Comparison of ENCODE assay signal across 8 mouse cellular contexts in the genomic region with DNA sequence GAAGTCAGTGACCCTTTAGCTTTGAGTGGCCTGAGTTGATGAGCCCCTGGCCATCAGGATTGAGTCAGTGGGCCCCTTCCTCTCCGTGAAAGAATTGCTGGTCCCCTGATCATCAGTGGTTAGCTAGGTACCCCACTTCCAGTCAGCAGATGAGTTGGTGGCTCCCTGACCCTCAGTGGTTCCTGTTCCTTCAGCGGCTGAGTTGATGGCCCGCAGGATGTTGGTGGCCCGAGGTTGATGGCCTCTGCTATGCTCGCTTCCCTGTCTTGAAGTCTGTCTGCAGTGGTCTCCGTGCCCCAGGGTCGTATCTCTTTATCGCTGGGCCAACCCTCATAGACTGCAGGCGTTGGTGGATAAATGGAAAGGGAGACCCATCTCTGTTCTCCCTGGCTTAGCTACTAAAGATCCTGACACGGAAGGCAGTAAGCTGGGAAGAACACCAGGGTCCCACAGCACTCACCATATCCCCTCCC. TPM values are rescaled to one million over a fixed set of nuclear protein-coding genes. Genes with fewer than 3 reads are reported as not detected.
DNase-seq lines count a peak whose midpoint lies in the region; ATAC-seq and TF ChIP-seq lines count a peak whose summit lies in the region.

No protein-coding gene starts in this region.

- no peaks in the 10 kb centered on the region for H3K36me3 ChIP-seq in lung, postnatal 0 days (ENCODE audit: insufficient read depth, low read length)
- H3K36me3 ChIP-seq in embryonic facial prominence, embryonic 15.5 days = no peaks in the 10 kb centered on the region
- no peaks in the 10 kb centered on the region for H3K36me3 ChIP-seq in hindbrain, postnatal 0 days (ENCODE audit: insufficient read depth, low read length)
- no peaks in the 10 kb centered on the region for H3K36me3 ChIP-seq in midbrain, embryonic 15.5 days (replicated peaks)

- no peaks in the 10 kb centered on the region for H3K27me3 ChIP-seq in lung, postnatal 0 days (replicated peaks; ENCODE audit: insufficient read depth, low read length)
- H3K27me3 ChIP-seq in embryonic facial prominence, embryonic 15.5 days = no peaks in the 10 kb centered on the region
- H3K27me3 ChIP-seq in hindbrain, postnatal 0 days (ENCODE audit: insufficient read depth, low read length) = no peaks in the 10 kb centered on the region
- H3K27me3 ChIP-seq in midbrain, embryonic 15.5 days (replicated peaks) = no peaks in the 10 kb centered on the region

- no peak for DNase-seq in lung, postnatal 0 days (ENCODE audit: low spot score)
- DNase-seq in lung, postnatal 14 days = no peak
- no peak for DNase-seq in hindbrain, postnatal 0 days (ENCODE audit: low spot score)
- DNase-seq in adrenal gland, adult 8-10 months = no peak
- DNase-seq in urinary bladder, postnatal 36 days (ENCODE audit: low spot score in 2 of 2) = no peak
- no peak for DNase-seq in retina, postnatal 1 day

- peak; percentile 31 for ATAC-seq in lung, postnatal 0 days
- ATAC-seq in embryonic facial prominence, embryonic 15.5 days (ENCODE audit: insufficient number of reproducible peaks, low FRiP score, low TSS enrichment, low read depth) = no peak; the same call in 1 of the 2 replicates
- no peak for ATAC-seq in hindbrain, postnatal 0 days
- no peak for ATAC-seq in midbrain, embryonic 15.5 days (replicated peaks)

- no peak overlapping the region for H3K27ac ChIP-seq in lung, postnatal 0 days (ENCODE audit: low read length)
- H3K27ac ChIP-seq in embryonic facial prominence, embryonic 15.5 days (replicated peaks) = peak overlapping the region; percentile 86; the same call in 1 of the 2 replicates
- H3K27ac ChIP-seq in hindbrain, postnatal 0 days = peak overlapping the region; percentile 78; the same call in 1 of the 2 replicates
- H3K27ac ChIP-seq in midbrain, embryonic 15.5 days = peak overlapping the region; percentile 77

- peak overlapping the region; percentile 72 for H3K4me3 ChIP-seq in lung, postnatal 0 days (ENCODE audit: low read depth, low read length)
- peak overlapping the region; percentile 79 for H3K4me3 ChIP-seq in embryonic facial prominence, embryonic 15.5 days (replicated peaks)
- peak overlapping the region; percentile 87 for H3K4me3 ChIP-seq in hindbrain, postnatal 0 days (ENCODE audit: low read length)
- H3K4me3 ChIP-seq in midbrain, embryonic 15.5 days = peak overlapping the region; percentile 94

- TF ChIP-seq CTCF in lung, postnatal 0 days (IDR thresholded peaks at IDR 0.05) = no peak
- no peak for TF ChIP-seq CTCF in hindbrain, postnatal 0 days (IDR thresholded peaks at IDR 0.05; ENCODE audit: low read depth)

- peak overlapping the region; percentile 80 for H3K4me2 ChIP-seq in lung, postnatal 0 days (replicated peaks; ENCODE audit: low read depth, low read length)
- H3K4me2 ChIP-seq in embryonic facial prominence, embryonic 15.5 days (replicated peaks) = peak overlapping the region; percentile 69
- peak overlapping the region; percentile 73 for H3K4me2 ChIP-seq in hindbrain, postnatal 0 days (ENCODE audit: low read depth, low read length)
- peak overlapping the region; percentile 74 for H3K4me2 ChIP-seq in midbrain, embryonic 15.5 days

- 2% methylated on average over 10 of the region's 10 CpGs for WGBS in lung, postnatal 0 days
- whole genome bisulfite sequencing in embryonic facial prominence, embryonic 15.5 days = 3% methylated on average over 10 of the region's 10 CpGs
- WGBS in hindbrain, postnatal 0 days = 3% methylated on average over 10 of the region's 10 CpGs
- 5% methylated on average over 10 of the region's 10 CpGs for WGBS in midbrain, embryonic 15.5 days

- TF ChIP-seq EP300 in lung, postnatal 0 days (IDR thresholded peaks at IDR 0.05) = no peak

- H3K9ac ChIP-seq in lung, postnatal 0 days (replicated peaks; ENCODE audit: low read depth) = peak overlapping the region; percentile 66; the same call in 1 of the 2 replicates
- H3K9ac ChIP-seq in embryonic facial prominence, embryonic 15.5 days = peak overlapping the region; percentile 64
- peak overlapping the region; percentile 84 for H3K9ac ChIP-seq in hindbrain, postnatal 0 days (replicated peaks; ENCODE audit: low read length)
- peak overlapping the region; percentile 79 for H3K9ac ChIP-seq in midbrain, embryonic 15.5 days

- H3K9me3 ChIP-seq in lung, postnatal 0 days (ENCODE audit: low read length) = no peaks in the 10 kb centered on the region
- no peaks in the 10 kb centered on the region for H3K9me3 ChIP-seq in embryonic facial prominence, embryonic 15.5 days (replicated peaks)
- H3K9me3 ChIP-seq in hindbrain, postnatal 0 days (ENCODE audit: low read length) = no peaks in the 10 kb centered on the region
- H3K9me3 ChIP-seq in midbrain, embryonic 15.5 days = no peaks in the 10 kb centered on the region

- H3K4me1 ChIP-seq in lung, postnatal 0 days (ENCODE audit: insufficient read depth, low read depth, low read length) = no peaks in the 10 kb centered on the region; the same call in 1 of the 2 replicates
- H3K4me1 ChIP-seq in embryonic facial prominence, embryonic 15.5 days = peaks cover 14% of the 10 kb centered on the region; the same call in 1 of the 2 replicates
- peaks cover 3% of the 10 kb centered on the region; the same call in 1 of the 2 replicates for H3K4me1 ChIP-seq in hindbrain, postnatal 0 days (ENCODE audit: insufficient read depth, low read length)
- H3K4me1 ChIP-seq in midbrain, embryonic 15.5 days = peaks cover 3% of the 10 kb centered on the region; the same call in 1 of the 2 replicates

RNA-seq across cellular contexts. Expression of gene Bbs12, which starts 0.4 kb away (rescaled TPM):
- polyA plus RNA-seq in lung, postnatal 0 days (2015; fragmentation: Nextera tagmentation; extraction: Ambion mirVana) = 3.3 and 4.0 TPM in 2 replicates
- polyA plus RNA-seq in embryonic facial prominence, embryonic 15.5 days (2015; fragmentation: Nextera tagmentation; extraction: Ambion mirVana) = 7.0 and 8.3 TPM in 2 replicates
- total RNA-seq in hindbrain, postnatal 0 days (2014; rRNA removed) = 3.9 and 4.1 TPM in 2 replicates
- polyA plus RNA-seq in hindbrain, postnatal 0 days (2015; fragmentation: Nextera tagmentation; extraction: Ambion mirVana) = 3.9 and 4.2 TPM in 2 replicates
- polyA plus RNA-seq in midbrain, embryonic 15.5 days (2015; fragmentation: Nextera tagmentation; extraction: Ambion mirVana) = 4.9 and 5.0 TPM in 2 replicates
- 10 to 100 TPM in 1 of 4 experiments, 1 to 10 TPM in 3; 5.7 to 10.3 (median 7.2) TPM for total RNA-seq in adrenal gland, adult 8-10 months (2022)

RNA-seq across cellular contexts. Expression of gene Cetn4, which starts 0.6 kb away (rescaled TPM):
- 6.5 and 7.1 TPM in 2 replicates for polyA plus RNA-seq in lung, postnatal 0 days (2015; fragmentation: Nextera tagmentation; extraction: Ambion mirVana)
- 5.2 and 6.8 TPM in 2 replicates for polyA plus RNA-seq in embryonic facial prominence, embryonic 15.5 days (2015; fragmentation: Nextera tagmentation; extraction: Ambion mirVana)
- 1.3 and 4.4 TPM in 2 replicates for total RNA-seq in hindbrain, postnatal 0 days (2014; rRNA removed)
- polyA plus RNA-seq in hindbrain, postnatal 0 days (2015; fragmentation: Nextera tagmentation; extraction: Ambion mirVana) = 3.3 and 4.6 TPM in 2 replicates
- polyA plus RNA-seq in midbrain, embryonic 15.5 days (2015; fragmentation: Nextera tagmentation; extraction: Ambion mirVana) = 2.1 and 2.8 TPM in 2 replicates
- total RNA-seq in adrenal gland, adult 8-10 months (2022) = 1 to 10 TPM; 3.4 to 7.9 (median 5.7) TPM

RNA-seq across cellular contexts. Expression of gene Fgf2, which starts 36.2 kb away (rescaled TPM):
- 1.5 and 2.1 TPM in 2 replicates for polyA plus RNA-seq in lung, postnatal 0 days (2015; fragmentation: Nextera tagmentation; extraction: Ambion mirVana)
- polyA plus RNA-seq in embryonic facial prominence, embryonic 15.5 days (2015; fragmentation: Nextera tagmentation; extraction: Ambion mirVana) = 4.8 and 5.4 TPM in 2 replicates
- 2.9 and 3.7 TPM in 2 replicates for total RNA-seq in hindbrain, postnatal 0 days (2014; rRNA removed)
- polyA plus RNA-seq in hindbrain, postnatal 0 days (2015; fragmentation: Nextera tagmentation; extraction: Ambion mirVana) = 0.95 and 1.1 TPM in 2 replicates
- 0.34 and 0.51 TPM in 2 replicates for polyA plus RNA-seq in midbrain, embryonic 15.5 days (2015; fragmentation: Nextera tagmentation; extraction: Ambion mirVana)
- total RNA-seq in adrenal gland, adult 8-10 months (2022) = 1 to 10 TPM; 3.9 to 9.8 (median 7.4) TPM
